Mouse (Mus musculus) CD8-positive naive resting alpha-beta T cell, adult 57 days (primary cell): ENCODE measurements around the gene Cfap65. TPM values are rescaled to one million over a fixed set of nuclear protein-coding genes. Genes with fewer than 3 reads are reported as not detected.

Experiments used
- total RNA-seq: library from RNA; stranded (reverse); gene quantifications from one replicate; pipeline ENCODE4 v1.2.4, GENCODE M21; 2023

Gene Cfap65
- total RNA-seq: not detected

GRCm38 (mm10) chr1:74935402-74935801, at the start of gene Cfap65:
Cfap65 (minus strand) TSS chr1:74935599.

GRCm38 (mm10) chr1:74951556-74952210, 16.3 kb upstream of the Cfap65 start, which contains the start of gene Ihh:
Ihh (minus strand) TSS chr1:74951672.

GRCm38 (mm10) chr1:74893134-74893855, 42.1 kb downstream of the Cfap65 start, which contains the start of gene Cryba2:
Cryba2 (minus strand) TSS chr1:74893143.

GRCm38 (mm10) chr1:74885369-74886042, 49.9 kb downstream of the Cfap65 start, which contains the start of gene Fev:
Fev (minus strand) TSS chr1:74885419.

GRCm38 (mm10) chr1:74854306-74855056, 80.9 kb downstream of the Cfap65 start, which contains the start of gene Cdk5r2:
Cdk5r2 (plus strand) TSS chr1:74854934.

Other genes starting within 250 kb of the Cfap65 start
- 0.77 TPM for gene Cyp27a1, start 222.0 kb downstream of the Cfap65 start, total RNA-seq
- not detected for gene Prkag3, start 186.4 kb downstream of the Cfap65 start, total RNA-seq
- not detected for gene Wnt6, start 163.7 kb downstream of the Cfap65 start, total RNA-seq
- gene Wnt10a, start 144.1 kb downstream of the Cfap65 start, total RNA-seq: 0.31 TPM
- gene Cdk5r2, start 80.7 kb downstream of the Cfap65 start, total RNA-seq: not detected
- not detected for gene Fev, start 50.2 kb downstream of the Cfap65 start, total RNA-seq
- gene Cryba2, start 42.5 kb downstream of the Cfap65 start, total RNA-seq: not detected
- gene Ihh, start 16.1 kb upstream of the Cfap65 start, total RNA-seq: 0.46 TPM
- 2.5 TPM for gene Nhej1, start 189.6 kb upstream of the Cfap65 start, total RNA-seq
- 2.6 TPM for gene Slc23a3, start 198.3 kb upstream of the Cfap65 start, total RNA-seq
- gene Cnppd1, start 207.1 kb upstream of the Cfap65 start, total RNA-seq: 109 TPM
- gene Retreg2, start 207.2 kb upstream of the Cfap65 start, total RNA-seq: 63.0 TPM
- 32.3 TPM for gene Zfand2b, start 233.0 kb upstream of the Cfap65 start, total RNA-seq
- gene Abcb6, start 244.8 kb upstream of the Cfap65 start, total RNA-seq: 6.2 TPM